Mouse (Mus musculus) ovary, postnatal 36 days (tissue): ENCODE measurements around the gene Arhgap27.
A peak's percentile ranks its signal among the peaks of the same experiment; 100 is the strongest.

Experiments used
- DNase-seq: peaks from one replicate; pipeline ENCODE4 v3.0.0; 2022; ENCODE audit warnings: low spot score, mixed read lengths

Arhgap27 gene

GRCm38 (mm10) chr11:103381505-103381904, 18.0 kb upstream of the Arhgap27 start:
- no peak for DNase-seq

DNA sequence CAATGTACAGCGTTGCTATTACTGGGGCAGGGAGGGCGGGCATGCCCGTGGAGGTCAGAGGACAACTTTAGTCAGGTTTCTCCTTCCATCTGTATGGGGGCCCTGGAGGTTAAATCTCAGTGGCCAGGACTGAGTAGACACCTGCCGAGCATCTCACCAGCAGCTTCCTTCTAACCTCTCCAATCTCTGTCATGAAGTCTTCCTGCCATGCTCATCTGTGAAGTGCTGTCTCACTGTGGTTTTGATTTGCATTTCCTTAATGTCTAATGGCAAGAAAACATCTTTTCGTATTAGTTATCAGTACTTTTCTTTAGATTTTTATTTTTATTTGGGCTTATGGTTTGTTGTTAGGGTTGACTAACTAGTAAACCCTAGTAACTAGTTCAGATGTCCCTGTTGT, 17.0 kb upstream of the Arhgap27 start:
- no peak for DNase-seq

GRCm38 (mm10) chr11:103378341-103378740, 14.8 kb upstream of the Arhgap27 start:
- no peak for DNase-seq

- DNase-seq: no peak
Observed at GRCm38 (mm10) chr11:103375772-103376171, 12.3 kb upstream of the Arhgap27 start.

DNA sequence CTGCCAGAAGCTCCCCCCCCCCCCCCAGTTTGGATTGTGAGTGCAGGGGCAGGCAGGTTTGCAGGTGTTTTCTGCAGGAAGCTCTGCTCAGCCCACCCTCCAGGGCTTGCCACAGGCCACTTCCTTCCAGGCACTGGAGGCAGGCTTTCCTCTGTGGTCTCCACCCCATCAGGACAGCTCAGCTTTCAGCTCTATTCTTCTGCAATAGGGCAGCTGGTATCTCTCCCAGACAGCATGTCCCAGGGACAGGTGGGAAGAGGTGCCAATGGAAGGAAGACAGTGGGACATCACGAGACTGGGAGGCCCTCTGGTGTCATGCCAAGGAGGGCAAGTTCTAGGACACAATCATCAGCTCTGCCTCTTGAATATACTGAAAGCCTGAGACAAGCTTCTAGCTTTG, 11.8 kb upstream of the Arhgap27 start:
- DNase-seq: no peak

DNA sequence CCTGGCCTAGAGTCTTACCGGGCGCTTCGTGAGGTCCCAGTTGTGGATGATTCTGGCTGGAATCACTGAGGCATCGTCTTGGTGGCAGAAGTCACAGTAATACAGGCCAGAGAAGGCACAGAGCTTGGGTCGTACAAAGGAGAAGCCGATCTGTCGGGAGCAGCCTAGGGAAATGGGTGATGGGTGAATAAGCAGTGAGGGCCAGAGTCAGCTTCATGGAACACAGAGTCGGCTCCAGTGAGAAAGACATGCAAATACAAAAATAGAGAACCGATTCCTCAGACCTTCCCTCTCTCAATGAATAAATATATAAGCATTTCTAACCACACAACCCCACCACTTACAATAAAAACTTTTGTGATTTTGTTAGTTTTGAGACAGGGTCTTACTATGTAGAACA, 10.4 kb upstream of the Arhgap27 start:
- no peak for DNase-seq

- no peak for DNase-seq
Observed at GRCm38 (mm10) chr11:103372561-103372960, 9.1 kb upstream of the Arhgap27 start.

- peak; percentile 46 for DNase-seq
Observed at GRCm38 (mm10) chr11:103372068-103372467, 8.6 kb upstream of the Arhgap27 start.

- DNase-seq: no peak
Observed at GRCm38 (mm10) chr11:103371222-103371539, 7.7 kb upstream of the Arhgap27 start.

- no peak for DNase-seq
Observed at GRCm38 (mm10) chr11:103370397-103371221, 7.1 kb upstream of the Arhgap27 start.

- no peak for DNase-seq
Observed at GRCm38 (mm10) chr11:103365530-103365929, 2.0 kb upstream of the Arhgap27 start.

- no peak for DNase-seq
Observed at GRCm38 (mm10) chr11:103365022-103365421, 1.5 kb upstream of the Arhgap27 start.

DNA sequence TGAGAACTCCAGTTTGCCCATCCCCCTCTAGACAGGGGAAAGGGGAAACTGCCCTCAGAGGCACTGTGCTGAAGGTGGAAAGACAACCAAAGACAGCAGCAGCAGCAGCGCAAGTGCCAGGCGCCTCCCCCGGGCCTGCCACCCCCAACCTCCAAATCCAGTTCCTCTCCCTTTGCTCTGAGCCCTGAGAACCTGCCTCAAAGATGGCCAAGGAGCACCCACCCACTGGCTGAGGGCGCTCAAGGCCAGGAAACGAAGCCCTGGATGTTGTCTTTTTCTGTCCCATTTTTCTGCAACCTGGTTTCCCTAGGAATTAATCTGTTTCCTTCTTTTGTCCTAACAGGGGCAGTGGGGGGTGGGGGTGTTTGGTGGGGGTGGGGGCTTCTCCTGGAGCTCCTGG, 843 bp upstream of the Arhgap27 start:
- DNase-seq: no peak

GRCm38 (mm10) chr11:103362521-103363181, 841 bp downstream of the Arhgap27 start:
- DNase-seq: no peak

GRCm38 (mm10) chr11:103362054-103362432, 1.4 kb downstream of the Arhgap27 start:
- peak; percentile 51 for DNase-seq

DNA sequence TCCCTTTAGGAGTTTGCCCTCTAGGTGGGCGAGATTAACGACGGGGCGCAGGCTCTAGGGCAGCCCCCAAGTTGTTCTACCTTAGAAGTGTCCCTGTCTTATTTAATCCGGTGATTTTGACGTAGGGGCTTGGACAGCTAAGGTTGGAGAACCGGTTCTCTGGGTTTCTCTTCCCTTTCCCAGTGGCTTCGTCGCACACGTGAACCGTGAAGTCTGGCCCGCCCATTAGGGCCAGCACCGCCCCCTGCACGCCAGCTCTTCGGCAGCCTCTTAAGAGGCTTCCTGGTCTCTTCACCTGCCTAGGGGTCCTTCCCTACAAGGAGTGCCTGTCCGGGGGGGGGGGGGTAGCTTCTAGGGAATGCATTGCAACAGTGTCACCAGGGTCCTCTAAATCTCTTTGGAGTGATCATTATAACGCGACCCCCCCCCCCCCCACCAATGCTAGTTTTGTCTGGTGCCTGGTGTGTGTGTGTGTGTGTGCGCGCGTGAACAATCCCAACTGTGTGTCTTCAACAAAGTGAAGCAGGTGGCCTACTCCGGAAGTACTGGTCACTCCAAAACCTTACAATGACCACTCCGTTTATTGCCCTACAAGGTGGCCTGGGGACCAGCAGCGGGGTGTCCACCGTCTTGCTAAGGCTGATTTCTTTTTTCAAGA, 2.0 kb downstream of the Arhgap27 start:
- peak; percentile 49 for DNase-seq

DNA sequence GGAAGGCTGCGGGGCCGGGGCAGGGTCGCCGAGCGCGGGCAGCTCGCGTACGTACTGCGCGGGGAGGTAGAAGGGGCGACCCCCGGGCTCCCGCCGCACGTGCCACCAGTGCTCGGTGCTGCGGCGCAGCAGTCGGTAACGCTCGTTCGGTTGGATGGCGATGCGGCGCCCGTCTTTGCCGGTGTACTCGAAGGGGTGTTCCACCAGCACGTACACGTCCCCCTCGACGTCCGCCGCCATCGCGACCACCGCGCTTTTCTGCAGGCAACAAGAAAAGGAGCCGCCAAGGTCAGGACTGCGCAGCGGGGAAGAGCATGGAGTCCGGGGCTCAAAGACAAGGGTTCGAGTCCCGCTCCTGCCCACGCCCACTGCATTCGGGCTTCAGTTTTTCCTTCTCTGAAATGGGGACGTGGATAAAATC, 2.8 kb downstream of the Arhgap27 start:
- no peak for DNase-seq

DNA sequence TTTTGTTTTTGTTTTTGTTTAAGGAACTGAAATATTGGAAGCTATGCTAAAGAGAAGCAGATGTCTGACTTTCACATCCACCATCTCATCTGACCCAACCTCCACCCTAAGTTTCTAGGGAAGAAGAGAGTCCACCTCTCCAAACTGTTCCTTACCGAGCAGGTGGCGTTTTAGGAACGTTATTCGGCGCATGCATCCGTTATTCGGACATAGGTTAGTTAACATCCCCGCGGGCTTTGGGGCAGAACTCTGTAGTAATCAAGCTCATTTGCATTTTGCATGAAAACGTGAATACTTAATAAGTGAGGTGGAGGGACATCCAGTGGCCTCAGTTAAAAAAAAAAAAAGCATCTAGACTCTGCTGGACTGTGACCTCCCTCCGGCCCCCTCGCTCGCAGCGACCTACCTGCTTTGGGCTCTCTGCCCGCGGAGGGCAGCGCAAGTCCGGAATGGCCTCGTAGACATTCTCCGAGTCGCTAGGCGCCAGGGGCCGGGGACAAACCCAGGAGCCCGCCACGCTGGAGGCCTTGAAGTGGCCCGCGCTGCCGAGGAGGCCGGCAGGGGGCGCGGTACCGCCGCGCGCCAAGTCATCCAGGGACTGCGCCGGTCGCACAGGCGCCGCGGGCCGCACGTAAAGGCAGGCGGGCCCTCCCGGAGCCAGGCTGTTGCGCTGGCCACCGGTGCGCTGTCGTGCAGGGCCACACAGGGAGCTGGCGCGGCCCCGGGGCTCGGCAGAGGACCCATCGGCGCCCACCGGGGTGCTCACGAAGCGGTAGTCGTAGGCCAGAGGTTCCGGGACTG, 3.5 kb downstream of the Arhgap27 start:
- peak; percentile 88 for DNase-seq

GRCm38 (mm10) chr11:103359122-103359521, 4.4 kb downstream of the Arhgap27 start:
- peak; percentile 77 for DNase-seq

DNA sequence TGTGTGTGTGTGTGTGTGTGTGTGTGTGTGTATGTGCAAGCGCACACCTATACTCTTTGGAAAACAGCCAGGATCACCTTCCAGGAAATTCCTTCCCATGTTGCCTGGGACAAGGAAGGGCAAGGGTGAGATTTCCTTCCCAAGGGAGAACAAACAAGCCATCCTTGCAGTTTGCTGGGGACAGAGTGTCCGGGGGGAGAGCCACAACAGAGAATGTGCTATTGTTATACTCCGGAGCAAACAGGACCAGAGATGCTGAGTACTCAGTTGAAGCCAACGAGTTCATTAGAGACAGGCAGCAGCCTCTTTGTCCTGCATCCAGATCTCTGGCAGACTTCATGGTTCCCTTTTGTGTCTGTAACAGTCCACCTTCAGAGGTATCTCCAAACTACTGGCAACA, 5.2 kb downstream of the Arhgap27 start:
- no peak for DNase-seq

DNA sequence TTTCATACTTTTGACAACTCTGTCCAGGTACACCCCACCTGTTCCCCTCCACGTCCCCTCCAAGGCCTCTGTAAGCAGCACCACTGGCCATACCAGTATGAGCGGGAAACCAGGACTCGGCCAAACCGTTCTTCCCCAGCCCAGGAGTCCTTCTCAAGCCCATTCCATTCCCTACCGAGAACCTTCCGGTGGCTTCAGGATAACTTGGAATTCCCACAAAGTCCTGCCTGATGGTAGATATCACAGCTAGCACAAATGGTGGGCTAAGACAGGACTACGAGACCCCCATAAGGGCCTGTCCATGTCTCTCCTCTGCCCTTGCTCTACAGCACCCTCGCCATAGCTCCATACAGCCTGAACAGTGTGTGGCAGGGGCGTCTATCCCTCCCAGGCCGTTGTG, 5.8 kb downstream of the Arhgap27 start:
- no peak for DNase-seq

GRCm38 (mm10) chr11:103356938-103357670, 6.4 kb downstream of the Arhgap27 start:
- DNase-seq: no peak
